Mouse (Mus musculus) embryonic stem cell, embryonic (primary cell): Measurements from ENCODE around the gene Pdcd1lg2.

ENCODE experiments used
- CTCF ChIA-PET, 4 experiments: fragments of 300-600 bp in 2 of 4; fragments of 350-600 bp in 2 of 4; sonication (Branson Sonifier 250); formaldehyde crosslinking; loops; one replicate each; lab custom pipeline; 2022; ENCODE audit warnings: inconsistent platforms in 2 of 4; lab: Charles Lee
- POLR2A ChIA-PET, 4 experiments: fragments of 300-600 bp in 2 of 4; fragments of 350-600 bp in 2 of 4; sonication (Branson Sonifier 250); formaldehyde crosslinking; loops; one replicate each; lab custom pipeline; 2022; ENCODE audit warnings: antibody characterized with exemption in 4 of 4, inconsistent platforms in 1 of 4; lab: Charles Lee

The Pdcd1lg2 gene

DNA sequence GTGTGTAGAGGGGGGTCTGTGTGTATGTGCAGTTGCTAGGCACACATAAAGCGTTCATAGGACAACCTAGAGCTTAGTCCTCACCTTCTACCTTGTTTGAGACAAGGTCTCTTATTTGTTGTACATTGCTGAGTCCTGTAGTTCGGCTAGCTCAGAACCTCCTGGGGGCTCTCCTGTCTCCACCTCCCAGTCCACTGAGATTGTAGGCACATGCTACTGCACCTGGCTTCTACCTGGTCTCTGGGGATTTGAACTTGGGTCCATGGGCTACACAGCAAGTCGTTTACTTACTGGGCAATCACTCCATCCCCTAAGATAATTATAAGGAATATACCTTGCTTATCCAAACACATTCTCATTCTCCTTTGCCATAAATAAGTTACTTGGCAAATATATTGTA, 38.1 kb upstream of the Pdcd1lg2 start:
- ChIA-PET POLR2A (interaction anchor here in 1 of 4 experiments (0.7 kb wide), 1 partner anchor 28 kb away, joined by 3 read pairs; no protein-coding TSS in a partner anchor), CTCF (interaction anchor here in 2 of 4 experiments (0.6 to 1.9 kb wide), 2 partner anchors 17 to 129 kb away, joined by 5 to 7 read pairs; no protein-coding TSS in a partner anchor)

DNA sequence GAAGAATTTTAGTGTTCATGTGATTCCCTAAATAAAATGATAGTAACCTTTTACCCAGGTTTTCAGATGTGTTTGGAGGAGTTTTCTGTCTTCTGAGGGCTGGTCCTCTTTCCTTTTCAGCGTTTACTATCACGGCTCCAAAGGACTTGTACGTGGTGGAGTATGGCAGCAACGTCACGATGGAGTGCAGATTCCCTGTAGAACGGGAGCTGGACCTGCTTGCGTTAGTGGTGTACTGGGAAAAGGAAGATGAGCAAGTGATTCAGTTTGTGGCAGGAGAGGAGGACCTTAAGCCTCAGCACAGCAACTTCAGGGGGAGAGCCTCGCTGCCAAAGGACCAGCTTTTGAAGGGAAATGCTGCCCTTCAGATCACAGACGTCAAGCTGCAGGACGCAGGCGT, 37.3 kb upstream of the Pdcd1lg2 start:
- ChIA-PET POLR2A (interaction anchor here in 2 of 4 experiments (0.9 to 1.1 kb wide), 2 partner anchors 10 to 128 kb away, joined by 3 to 4 read pairs; no protein-coding TSS in a partner anchor), CTCF (interaction anchor here in 3 of 4 experiments (0.6 to 1.3 kb wide), 6 partner anchors 18 to 1537 kb away, joined by 3 to 6 read pairs (median 4); no protein-coding TSS in a partner anchor)

GRCm38 (mm10) chr19:29374947-29375346, 35.8 kb upstream of the Pdcd1lg2 start:
- POLR2A ChIA-PET: no interaction called here
- CTCF ChIA-PET: interaction anchor here in 1 of 4 experiments (1.2 kb wide), 1 partner anchor 19 kb away, joined by 3 read pairs; no protein-coding TSS in a partner anchor

DNA sequence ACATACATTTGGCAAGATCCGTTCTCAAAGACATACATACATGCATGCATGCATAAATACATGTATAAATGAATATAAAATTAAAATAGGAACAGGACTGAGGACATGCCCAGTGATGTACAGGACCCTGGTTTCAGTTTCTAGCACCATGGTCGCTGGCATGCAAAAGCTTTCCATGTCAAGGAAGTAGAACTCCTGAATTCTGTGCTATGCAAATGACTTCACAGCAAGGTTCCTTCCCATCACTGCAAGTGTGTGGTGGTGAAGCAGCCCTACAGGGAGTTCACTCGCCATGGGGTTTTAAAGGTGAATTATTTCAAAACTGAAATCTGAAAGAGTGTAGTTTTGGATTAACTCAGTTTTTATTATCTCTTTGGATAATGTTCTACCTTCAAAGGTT, 34.3 kb upstream of the Pdcd1lg2 start:
- POLR2A ChIA-PET: interaction anchor here in 1 of 4 experiments (1.1 to 1.4 kb wide), 2 partner anchors 9 to 125 kb away, joined by 3 to 7 read pairs; partner anchors contain the start of genes Cd274 and Plgrkt
- CTCF ChIA-PET: no interaction called here

DNA sequence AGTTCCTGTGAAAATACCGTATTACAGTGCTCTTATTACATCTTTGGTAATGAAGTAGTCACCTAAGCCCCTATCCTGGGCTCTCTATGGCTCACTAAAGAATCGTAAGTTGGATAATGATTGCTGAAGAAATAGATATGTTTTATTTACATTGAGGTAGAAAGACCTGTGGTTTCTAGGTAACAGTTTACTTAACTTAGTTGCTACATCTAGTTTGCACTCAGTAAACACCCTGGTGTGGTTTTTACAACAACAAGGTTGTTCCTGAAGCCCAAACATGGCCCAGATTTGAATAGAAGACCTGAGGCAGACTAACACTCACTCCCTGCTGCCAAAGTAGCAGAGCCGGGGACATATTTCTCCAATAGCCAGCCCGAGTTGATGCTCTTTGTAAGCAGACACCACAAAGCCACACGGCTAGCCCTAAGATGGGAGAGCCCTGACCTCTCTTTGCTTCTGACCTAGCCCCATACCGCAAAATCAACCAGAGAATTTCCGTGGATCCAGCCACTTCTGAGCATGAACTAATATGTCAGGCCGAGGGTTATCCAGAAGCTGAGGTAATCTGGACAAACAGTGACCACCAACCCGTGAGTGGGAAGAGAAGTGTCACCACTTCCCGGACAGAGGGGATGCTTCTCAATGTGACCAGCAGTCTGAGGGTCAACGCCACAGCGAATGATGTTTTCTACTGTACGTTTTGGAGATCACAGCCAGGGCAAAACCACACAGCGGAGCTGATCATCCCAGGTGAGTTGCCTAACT, 30.7 kb upstream of the Pdcd1lg2 start:
- ChIA-PET CTCF (no interaction called here), POLR2A (no interaction called here)

DNA sequence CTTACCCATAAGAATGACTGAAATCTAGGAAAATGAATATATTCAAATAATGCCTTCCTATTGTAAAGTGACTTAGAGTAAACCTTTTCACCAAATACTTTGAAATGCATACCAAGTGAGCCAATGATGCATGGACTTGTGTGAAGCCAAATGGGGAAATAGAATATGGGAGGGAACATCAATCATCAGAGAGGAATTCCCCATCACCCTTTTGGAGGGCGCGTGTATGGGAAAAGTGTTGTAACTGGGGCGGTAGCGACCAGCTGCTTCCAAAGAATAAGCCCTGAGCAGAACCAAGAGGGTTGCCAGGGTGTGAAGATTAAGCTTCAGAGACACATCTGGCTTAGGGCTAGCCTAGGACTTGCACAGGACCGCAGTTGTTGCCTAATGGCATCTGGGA, 27.4 kb upstream of the Pdcd1lg2 start:
- ChIA-PET POLR2A (interaction anchor here in 2 of 4 experiments (1.0 to 1.2 kb wide), 3 partner anchors 10 to 16 kb away, joined by 3 read pairs; partner anchors contain the start of genes Cd274 (in 2 of the 2) and Plgrkt (in 2 of the 2)), CTCF (interaction anchor here in 1 of 4 experiments (1.2 kb wide), 1 partner anchor 118 kb away, joined by 3 read pairs; no protein-coding TSS in a partner anchor)

DNA sequence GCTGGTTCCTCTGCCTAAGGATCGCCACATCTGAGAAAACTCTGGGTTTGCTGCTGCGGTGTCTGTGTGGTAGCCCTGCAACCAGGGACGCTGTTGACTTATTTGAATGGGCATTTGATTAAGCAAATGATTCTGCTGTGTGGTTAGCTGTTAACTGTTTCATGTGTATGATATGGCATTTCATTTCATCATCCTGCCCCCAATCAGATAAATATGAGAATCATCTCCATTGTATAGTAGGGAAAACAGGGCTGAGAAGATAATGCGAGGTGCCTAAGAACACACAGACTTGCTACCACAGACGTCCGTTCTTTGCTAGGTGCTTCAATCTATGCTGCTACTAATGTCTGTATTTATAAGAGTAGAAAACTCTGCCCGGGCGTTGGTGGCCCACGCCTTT, 26.3 kb upstream of the Pdcd1lg2 start:
- ChIA-PET CTCF (interaction anchor here in 1 of 4 experiments (1.2 kb wide), 1 partner anchor 117 kb away, joined by 3 read pairs; no protein-coding TSS in a partner anchor), POLR2A (interaction anchor here in 1 of 4 experiments (1.2 kb wide), 1 partner anchor 17 kb away, joined by 3 read pairs; the partner anchor contains the start of genes Cd274 and Plgrkt)

DNA sequence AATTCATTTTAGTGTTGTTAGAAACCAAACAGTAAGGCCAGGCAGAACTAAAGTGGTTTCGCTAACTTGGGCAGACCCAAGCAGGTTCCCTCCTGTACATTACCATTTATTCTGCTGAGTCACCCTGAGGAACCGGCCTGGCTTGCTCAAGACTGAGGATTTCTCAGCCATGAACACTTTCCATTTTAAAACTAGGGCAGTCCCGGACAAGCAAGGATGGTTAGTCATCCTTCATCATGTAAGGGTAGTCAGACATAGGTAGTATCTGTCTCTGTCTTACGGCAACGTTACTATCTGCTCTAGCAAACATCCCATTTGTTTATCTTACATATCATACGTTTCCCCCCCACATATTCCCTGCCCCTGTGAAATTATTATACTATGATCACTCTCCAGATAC, 25.7 kb upstream of the Pdcd1lg2 start:
- CTCF ChIA-PET: no interaction called here
- POLR2A ChIA-PET: no interaction called here

DNA sequence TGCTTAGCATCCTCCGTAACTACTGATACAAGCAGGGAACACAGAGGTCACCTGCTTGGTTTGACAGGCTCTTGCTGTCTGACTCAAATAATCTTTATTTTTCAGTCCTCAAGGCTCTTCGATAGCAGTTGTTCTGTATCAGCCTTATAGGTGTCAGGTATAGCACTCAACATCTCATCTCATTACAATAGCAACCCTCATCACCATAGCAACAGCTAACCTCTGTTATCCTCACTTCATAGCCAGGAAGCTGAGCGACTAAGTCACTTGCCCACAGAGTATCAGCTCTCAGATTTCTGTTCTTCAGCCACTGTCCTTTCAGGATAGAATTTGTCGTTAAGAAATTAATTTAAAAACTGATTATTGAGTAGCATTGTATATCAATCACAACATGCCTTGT, 24.9 kb upstream of the Pdcd1lg2 start:
- CTCF ChIA-PET: interaction anchor here in 1 of 4 experiments (0.6 to 1.1 kb wide), 2 partner anchors 30 to 1106 kb away, joined by 3 to 4 read pairs; no protein-coding TSS in a partner anchor
- POLR2A ChIA-PET: no interaction called here

DNA sequence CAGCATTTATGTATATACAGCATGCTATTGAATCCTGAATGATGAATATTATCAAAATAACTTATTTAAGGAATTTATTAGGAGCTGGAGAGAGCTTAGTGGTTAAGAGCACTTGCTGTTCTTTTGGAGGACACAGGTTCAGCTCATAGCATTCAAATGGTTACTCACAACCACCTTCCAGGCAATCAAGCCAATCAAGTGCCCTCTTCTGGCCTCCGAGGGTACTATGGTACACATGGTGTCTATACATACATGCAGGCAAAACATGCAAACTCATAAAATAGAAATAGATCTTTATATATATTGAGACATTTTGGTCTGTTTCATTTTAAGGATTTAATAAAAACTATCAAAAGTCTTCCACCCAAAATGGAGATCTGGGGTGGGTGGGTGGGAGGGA, 21.9 kb upstream of the Pdcd1lg2 start:
- ChIA-PET POLR2A (interaction anchor here in 1 of 4 experiments (0.7 kb wide), 1 partner anchor 34 kb away, joined by 3 read pairs; no protein-coding TSS in a partner anchor), CTCF (interaction anchor here in 1 of 4 experiments (0.6 kb wide), 1 partner anchor 150 kb away, joined by 3 read pairs; no protein-coding TSS in a partner anchor)

DNA sequence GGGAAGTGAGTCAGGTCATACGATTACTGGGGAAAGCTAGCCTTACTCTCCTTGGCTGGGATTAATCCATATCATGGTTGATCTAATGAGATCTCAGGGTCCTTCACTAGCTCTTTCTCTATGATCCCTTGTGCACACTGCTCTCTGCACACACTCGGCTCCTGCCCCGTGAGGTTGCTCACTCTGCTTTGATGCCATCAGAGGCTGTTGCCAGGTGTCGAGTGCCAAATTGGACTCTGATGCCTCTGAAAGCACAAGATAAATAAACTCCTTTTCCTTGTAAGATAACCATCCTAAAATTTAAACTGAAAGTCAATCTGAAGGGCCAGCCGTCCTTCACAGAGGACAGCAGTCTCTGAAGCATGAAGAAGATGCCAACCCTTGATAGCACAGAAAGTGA, 20.2 kb upstream of the Pdcd1lg2 start:
- CTCF ChIA-PET: interaction anchor here in 1 of 4 experiments (0.8 kb wide), 1 partner anchor 323 kb away, joined by 3 read pairs; no protein-coding TSS in a partner anchor

DNA sequence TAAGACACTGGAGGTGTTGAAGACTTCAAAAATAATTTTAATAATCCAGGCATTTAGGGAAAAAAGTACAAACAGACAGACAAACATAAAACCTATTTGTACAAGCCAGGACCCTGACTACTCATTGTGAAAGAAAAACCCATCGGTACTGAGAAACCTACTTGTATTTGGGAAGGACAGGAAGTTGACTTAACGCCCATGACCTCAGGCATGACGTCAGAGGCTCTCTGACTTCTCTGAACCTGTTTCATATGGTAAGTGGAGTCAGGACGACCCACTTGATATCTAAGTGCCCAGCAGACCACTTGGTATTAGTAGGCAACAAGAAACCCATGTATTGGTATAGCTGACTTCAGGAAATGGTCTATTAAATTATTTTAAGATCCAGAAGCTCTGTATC, 19.4 kb upstream of the Pdcd1lg2 start:
- POLR2A ChIA-PET: interaction anchor here in 2 of 4 experiments (0.6 to 0.9 kb wide), 2 partner anchors 10 to 88 kb away, joined by 3 read pairs; no protein-coding TSS in a partner anchor

More for the DNA sequence above, 20.2 kb upstream of the Pdcd1lg2 start:
- POLR2A ChIA-PET: no interaction called here

GRCm38 (mm10) chr19:29393333-29393732, 17.4 kb upstream of the Pdcd1lg2 start:
- ChIA-PET POLR2A (no interaction called here), CTCF (interaction anchor here in 1 of 4 experiments (1.2 kb wide), 1 partner anchor 39 kb away, joined by 3 read pairs; no protein-coding TSS in a partner anchor)

More for the DNA sequence above, 19.4 kb upstream of the Pdcd1lg2 start:
- CTCF ChIA-PET: interaction anchor here in 1 of 4 experiments (1.7 kb wide), 1 partner anchor 109 kb away, joined by 4 read pairs; no protein-coding TSS in a partner anchor

DNA sequence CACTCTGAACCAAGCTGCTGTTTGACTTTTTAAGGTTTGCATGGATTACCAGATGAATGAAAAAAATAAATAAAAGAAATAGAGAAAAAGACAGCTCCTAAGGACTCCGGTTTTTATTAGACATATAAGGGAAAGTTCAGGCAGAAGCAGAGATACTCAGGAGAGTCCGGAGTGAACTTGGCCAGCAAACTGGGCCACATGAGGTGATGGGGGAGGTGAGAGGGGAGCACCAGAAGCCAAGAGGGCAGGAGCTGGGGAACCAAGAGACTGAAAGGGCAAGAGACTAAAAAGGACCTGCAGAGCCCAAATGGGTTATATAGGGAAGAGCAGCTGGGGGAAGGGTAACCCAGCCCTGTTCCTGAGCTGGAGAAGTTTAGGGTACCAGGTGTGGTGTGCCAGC, 16.0 kb upstream of the Pdcd1lg2 start:
- ChIA-PET CTCF (interaction anchor here in 1 of 4 experiments (1.3 kb wide), 1 partner anchor 107 kb away, joined by 6 read pairs; no protein-coding TSS in a partner anchor), POLR2A (no interaction called here)

DNA sequence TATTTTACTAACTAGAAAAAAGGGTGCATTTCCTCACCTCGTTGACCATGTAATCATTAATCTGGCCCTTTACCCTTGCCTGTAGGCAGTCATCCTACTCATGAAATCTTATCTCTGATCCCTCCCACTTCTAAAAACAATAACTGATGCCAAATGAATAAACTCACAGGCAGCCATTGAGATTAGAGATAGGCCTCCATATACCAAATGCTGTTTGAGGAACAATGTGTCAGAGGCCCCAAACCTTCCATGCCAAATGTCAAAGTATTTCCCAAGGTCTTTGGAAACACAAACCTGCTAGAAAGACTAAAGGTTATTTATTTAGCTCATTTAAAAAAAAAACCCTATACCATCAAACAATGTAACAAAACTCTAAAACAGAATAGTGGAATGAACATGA, 14.4 kb upstream of the Pdcd1lg2 start:
- ChIA-PET POLR2A (no interaction called here), CTCF (no interaction called here)

DNA sequence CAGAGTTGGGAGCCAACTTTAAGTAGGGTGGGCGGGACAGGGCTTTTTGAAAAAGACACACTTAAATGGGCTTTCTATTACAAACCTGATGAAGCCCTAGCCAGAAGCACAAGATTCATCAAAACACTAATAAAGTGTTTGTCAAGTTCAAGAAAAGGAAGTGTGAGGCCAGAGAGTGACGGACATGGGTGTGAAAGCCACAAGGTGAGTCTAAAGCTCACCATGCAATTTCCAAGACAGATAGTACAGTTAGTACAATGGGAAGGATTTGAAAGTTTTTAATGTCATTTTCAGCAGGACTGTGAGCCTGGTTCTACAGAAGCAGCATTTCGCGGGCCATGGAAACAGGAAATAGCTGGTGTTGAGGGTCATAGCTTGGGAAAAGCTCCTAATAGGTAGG, 10.9 kb upstream of the Pdcd1lg2 start:
- POLR2A ChIA-PET: interaction anchor here in 1 of 4 experiments (0.6 kb wide), 1 partner anchor 28 kb away, joined by 3 read pairs; no protein-coding TSS in a partner anchor
- CTCF ChIA-PET: no interaction called here

DNA sequence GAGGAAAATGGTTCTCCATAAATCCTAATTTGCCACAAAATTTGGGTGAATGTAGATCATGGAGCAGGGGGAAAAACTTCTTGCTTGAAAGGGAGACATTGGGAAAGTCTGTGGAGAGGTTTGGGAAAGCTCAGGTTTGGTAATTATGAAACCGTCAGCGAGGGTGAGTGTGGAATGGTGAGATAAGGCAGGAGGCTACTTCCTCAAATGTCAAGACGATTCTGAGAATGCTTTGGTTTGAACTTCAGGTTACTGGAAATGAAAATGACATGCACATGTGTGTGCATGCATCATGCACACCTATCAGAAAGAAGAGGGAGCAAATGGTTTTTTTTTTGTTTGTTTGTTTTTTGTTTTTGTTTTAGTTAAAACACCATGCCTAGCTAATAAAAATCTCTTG, 10.3 kb upstream of the Pdcd1lg2 start:
- ChIA-PET POLR2A (interaction anchor here in 1 of 4 experiments (0.6 kb wide), 1 partner anchor 28 kb away, joined by 3 read pairs; no protein-coding TSS in a partner anchor), CTCF (no interaction called here)

- ChIA-PET POLR2A (no interaction called here), CTCF (no interaction called here)
These were observed 8.1 kb upstream of the Pdcd1lg2 start for GRCm38 (mm10) chr19:29402621-29403020.

DNA sequence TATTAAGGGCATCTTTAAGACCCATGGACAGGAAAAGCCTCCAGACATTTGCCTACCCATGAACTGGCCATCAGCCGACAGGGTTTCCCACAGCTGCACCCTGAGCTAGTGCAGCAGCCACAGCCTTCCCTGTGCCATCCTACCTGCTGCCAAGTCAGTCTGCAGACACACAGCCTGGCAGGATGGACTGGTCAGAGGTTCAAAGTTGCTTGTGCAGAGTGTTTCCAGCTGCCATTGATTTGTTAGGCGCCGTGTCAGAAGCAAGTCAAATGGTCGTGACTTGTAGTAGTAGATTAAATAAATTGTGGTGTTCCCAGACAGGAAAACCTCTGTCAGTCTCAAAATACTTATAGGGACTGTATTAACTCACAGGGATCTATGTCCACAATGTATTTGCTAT, 7.5 kb upstream of the Pdcd1lg2 start:
- CTCF ChIA-PET: no interaction called here

More for the DNA sequence above, 7.5 kb upstream of the Pdcd1lg2 start:
- POLR2A ChIA-PET: no interaction called here
